ENCODE assay signal across 21 mouse cellular contexts in the genomic region with DNA sequence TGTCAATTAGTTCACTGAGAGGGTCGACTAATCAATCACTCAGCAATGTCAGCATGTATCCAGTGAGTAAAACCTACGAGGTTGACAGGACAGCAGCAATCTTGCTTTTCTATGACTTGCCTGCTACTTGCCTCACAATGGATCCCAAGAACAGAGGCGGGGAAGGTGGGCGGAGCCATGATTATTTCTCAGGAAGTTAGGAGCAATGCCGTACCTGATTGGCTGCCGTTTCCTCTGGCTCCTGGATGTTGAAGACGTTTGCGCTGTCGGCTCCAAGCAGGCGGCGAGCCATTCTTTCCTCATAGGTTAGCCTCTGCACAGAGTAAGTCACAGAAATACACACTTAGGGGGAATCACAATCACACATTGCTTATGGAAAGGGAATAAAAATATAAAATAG. TPM values are rescaled to one million over a fixed set of nuclear protein-coding genes. Genes with fewer than 3 reads are reported as not detected.
DNase-seq lines count a peak whose midpoint lies in the region; ATAC-seq lines count a peak whose summit lies in the region.
"Had no signal": no experiment of that assay in that cellular context is flagged by ENCODE, and none has a peak within 500 bp of the region (broad histone marks: within the 10 kb centered on the region; RNA-seq: fewer than 3 reads in every experiment).

No protein-coding gene starts in this region.

- H3K27me3 ChIP-seq in heart, embryonic 13.5 days (replicated peaks), result no peaks in the 10 kb centered on the region
- no peaks in the 10 kb centered on the region for H3K27me3 ChIP-seq in heart, embryonic 10.5 days (ENCODE audit: insufficient read depth, poor library complexity, severe bottlenecking)
- no peaks in the 10 kb centered on the region for H3K27me3 ChIP-seq in neural tube, embryonic 12.5 days (replicated peaks)
- no peaks in the 10 kb centered on the region for H3K27me3 ChIP-seq in hindbrain, embryonic 11.5 days (ENCODE audit: control insufficient read depth, insufficient read depth, low read length)
- H3K27me3 ChIP-seq: midbrain, embryonic 12.5 days; Patski had no signal

- peaks cover 87% of the 10 kb centered on the region for H3K36me3 ChIP-seq in heart, embryonic 13.5 days
- peaks cover 77% of the 10 kb centered on the region for H3K36me3 ChIP-seq in heart, embryonic 10.5 days
- H3K36me3 ChIP-seq in neural tube, embryonic 12.5 days, result peaks cover 14% of the 10 kb centered on the region
- no peaks in the 10 kb centered on the region for H3K36me3 ChIP-seq in hindbrain, embryonic 11.5 days (ENCODE audit: control insufficient read depth, insufficient read depth, low read length)

- H3K4me1 ChIP-seq in heart, embryonic 13.5 days, result peaks cover 19% of the 10 kb centered on the region
- peaks cover 4% of the 10 kb centered on the region; the same call in 1 of the 2 replicates for H3K4me1 ChIP-seq in heart, embryonic 10.5 days
- no peaks in the 10 kb centered on the region for H3K4me1 ChIP-seq in neural tube, embryonic 12.5 days
- no peaks in the 10 kb centered on the region for H3K4me1 ChIP-seq in hindbrain, embryonic 11.5 days (replicated peaks; ENCODE audit: control insufficient read depth, insufficient read depth, low read length)
- H3K4me1 ChIP-seq: forebrain, embryonic 10.5 days; midbrain, embryonic 12.5 days had no signal

- no peak overlapping the region for H3K4me2 ChIP-seq in heart, embryonic 13.5 days
- H3K4me2 ChIP-seq in neural tube, embryonic 12.5 days (replicated peaks), result no peak overlapping the region
- no peak overlapping the region for H3K4me2 ChIP-seq in hindbrain, embryonic 11.5 days (replicated peaks; ENCODE audit: low read depth, low read length)
- H3K4me2 ChIP-seq: liver, embryonic 11.5 days; midbrain, embryonic 12.5 days had no signal

- WGBS in heart, embryonic 13.5 days, result 79% methylated on average over 11 of the region's 11 CpGs
- WGBS in heart, embryonic 10.5 days, result 76% methylated on average over 11 of the region's 11 CpGs
- WGBS in neural tube, embryonic 12.5 days, result 65% methylated on average over 11 of the region's 11 CpGs
- 65% methylated on average over 11 of the region's 11 CpGs for WGBS in hindbrain, embryonic 11.5 days

- no peaks in the 10 kb centered on the region for H3K9me3 ChIP-seq in heart, embryonic 13.5 days
- H3K9me3 ChIP-seq in heart, embryonic 10.5 days, result no peaks in the 10 kb centered on the region
- no peaks in the 10 kb centered on the region for H3K9me3 ChIP-seq in neural tube, embryonic 12.5 days
- no peaks in the 10 kb centered on the region for H3K9me3 ChIP-seq in hindbrain, embryonic 11.5 days (ENCODE audit: control insufficient read depth, low read length)
- H3K9me3 ChIP-seq: forebrain, embryonic 10.5 days; limb, embryonic 10.5 days; midbrain, embryonic 12.5 days had no signal

- intact Hi-C loops in left cerebral cortex, postnatal 36 days (cut with DNase I), result no loop called here

- H3K4me3 ChIP-seq in heart, embryonic 13.5 days, result no peak overlapping the region
- no peak overlapping the region for H3K4me3 ChIP-seq in heart, embryonic 10.5 days
- H3K4me3 ChIP-seq in neural tube, embryonic 12.5 days, result no peak overlapping the region
- no peak overlapping the region for H3K4me3 ChIP-seq in hindbrain, embryonic 11.5 days (ENCODE audit: low read depth, low read length)
- H3K4me3 ChIP-seq: forebrain, embryonic 10.5 days; gastrocnemius, adult 2 months; limb, embryonic 10.5 days; midbrain, embryonic 12.5 days had no signal

- no peak for ATAC-seq in heart, embryonic 13.5 days (ENCODE audit: extremely low read depth, insufficient number of reproducible peaks, low FRiP score, low TSS enrichment)
- 0 out of 2 replicates have a peak, but pooled peaks have one; percentile 39 for ATAC-seq in neural tube, embryonic 12.5 days (ENCODE audit: low FRiP score, low read depth)
- ATAC-seq in hindbrain, embryonic 11.5 days (ENCODE audit: low FRiP score), result no peak
- no peak for ATAC-seq in inflammation-experienced regulatory T-cells, adult 6 months
- ATAC-seq: intestine, embryonic 16.5 days; Patski had no signal

- H3K27ac ChIP-seq in heart, embryonic 13.5 days (replicated peaks), result peak overlapping the region; percentile 46; the same call in 1 of the 2 replicates
- H3K27ac ChIP-seq in heart, embryonic 10.5 days, result no peak overlapping the region
- H3K27ac ChIP-seq in neural tube, embryonic 12.5 days, result no peak overlapping the region
- H3K27ac ChIP-seq in hindbrain, embryonic 11.5 days (ENCODE audit: low read depth, low read length), result no peak overlapping the region
- H3K27ac ChIP-seq: forebrain, embryonic 10.5 days; gastrocnemius, adult 2 months; limb, embryonic 10.5 days; macrophage; midbrain, embryonic 12.5 days had no signal

- H3K9ac ChIP-seq in heart, embryonic 13.5 days, result no peak overlapping the region
- H3K9ac ChIP-seq in neural tube, embryonic 12.5 days, result no peak overlapping the region
- no peak overlapping the region for H3K9ac ChIP-seq in hindbrain, embryonic 11.5 days (ENCODE audit: low read depth, low read length)
- H3K9ac ChIP-seq: midbrain, embryonic 12.5 days had no signal

- DNase-seq in heart, embryonic 10.5 days (ENCODE audit: low spot score), result no peak
- DNase-seq in neural tube, embryonic 10.5 days (ENCODE audit: extremely low spot score, low spot score), result no peak
- DNase-seq in hindbrain, embryonic 11.5 days (ENCODE audit: low spot score), result peak; percentile 41
- DNase-seq in cerebellum, postnatal 10 days, result no peak
- DNase-seq in left cerebral cortex, postnatal 36 days (ENCODE audit: low spot score in 2 of 2), result no peak
- DNase-seq: cerebellum, adult 11-12 months; cerebellum, postnatal 36 days; gastrocnemius, adult 2 months; heart, adult 18-20 months; heart, postnatal 14 days; lung, adult 2 months had no signal

RNA-seq across cellular contexts. Expression of gene Cbr4, which starts 47.9 kb away (rescaled TPM):
- 32.7 and 41.4 TPM in 2 replicates for polyA plus RNA-seq in heart, embryonic 13.5 days (2015; fragmentation: Nextera tagmentation; extraction: Ambion mirVana)
- 30.1 and 31.7 TPM in 2 replicates for polyA plus RNA-seq in heart, embryonic 10.5 days (2016; fragmentation: Nextera tagmentation; extraction: Ambion mirVana)
- 22.2 and 28.8 TPM in 2 replicates for polyA plus RNA-seq in neural tube, embryonic 12.5 days (2016; fragmentation: Nextera tagmentation; extraction: Ambion mirVana)
- polyA plus RNA-seq in hindbrain, embryonic 11.5 days (2014; fragmentation: Nextera tagmentation; extraction: Ambion mirVana), result 29.8 and 31.8 TPM in 2 replicates
- 10 to 100 TPM; 19.9 to 25.3 (median 23.4) TPM for polyA plus RNA-seq in inflammation-experienced regulatory T-cells, adult 6 months (2017; shearing (Covaris generic))
- total RNA-seq in left cerebral cortex, postnatal 36 days (2021), result 10 to 100 TPM; 21.5 to 23.4 TPM
